Mouse (Mus musculus): ENCODE data around the gene Grik3. TPM values are rescaled to one million over a fixed set of nuclear protein-coding genes. Genes with fewer than 3 reads are reported as not detected.

The Grik3 gene
- polyA plus RNA-seq, 1 experiment from 2014 or later: 0.07 TPM

DNA sequence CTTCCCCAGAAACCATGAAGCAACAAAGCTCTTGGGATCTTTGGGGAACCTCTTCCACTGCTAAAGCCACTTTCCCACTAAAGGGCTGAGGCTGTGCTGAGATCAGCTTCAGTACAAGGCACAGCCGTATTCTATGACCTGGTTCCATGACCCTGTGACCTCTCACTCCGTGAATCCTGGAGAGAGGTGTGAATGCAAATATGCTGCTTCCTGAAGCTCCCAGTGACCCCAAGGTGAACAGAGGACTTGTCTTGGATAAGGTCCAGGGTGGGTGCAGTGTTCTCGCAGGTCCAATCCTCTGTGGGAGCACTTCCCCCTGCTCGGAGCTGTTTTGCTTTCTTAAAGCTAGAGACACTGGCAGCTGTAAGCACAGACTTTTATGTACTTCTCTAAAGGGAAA lies 102.2 kb downstream of the Grik3 start:
- no peak overlapping the region for H3K27ac ChIP-seq (ENCODE audit: low read depth, low read length)
- H3K4me1 ChIP-seq (replicated peaks; ENCODE audit: control insufficient read depth, insufficient read depth, low read length): no peaks in the 10 kb centered on the region
- H3K4me2 ChIP-seq (replicated peaks; ENCODE audit: low read depth): no peak overlapping the region
- no peak overlapping the region for H3K4me3 ChIP-seq (ENCODE audit: low read depth, low read length)
- no peaks in the 10 kb centered on the region for H3K9me3 ChIP-seq (ENCODE audit: control insufficient read depth)
- no peaks in the 10 kb centered on the region for H3K27me3 ChIP-seq (replicated peaks; ENCODE audit: control insufficient read depth, insufficient read depth, low read length)
- H3K9ac ChIP-seq (ENCODE audit: low read depth, low read length): no peak overlapping the region
- TF ChIP-seq CTCF (IDR thresholded peaks at IDR 0.05; ENCODE audit: low read depth): no peak
- H3K36me3 ChIP-seq (ENCODE audit: control insufficient read depth, insufficient read depth): no peaks in the 10 kb centered on the region
- WGBS: 25% methylated on average over 4 of the region's 4 CpGs
- ATAC-seq: no peak

DNA sequence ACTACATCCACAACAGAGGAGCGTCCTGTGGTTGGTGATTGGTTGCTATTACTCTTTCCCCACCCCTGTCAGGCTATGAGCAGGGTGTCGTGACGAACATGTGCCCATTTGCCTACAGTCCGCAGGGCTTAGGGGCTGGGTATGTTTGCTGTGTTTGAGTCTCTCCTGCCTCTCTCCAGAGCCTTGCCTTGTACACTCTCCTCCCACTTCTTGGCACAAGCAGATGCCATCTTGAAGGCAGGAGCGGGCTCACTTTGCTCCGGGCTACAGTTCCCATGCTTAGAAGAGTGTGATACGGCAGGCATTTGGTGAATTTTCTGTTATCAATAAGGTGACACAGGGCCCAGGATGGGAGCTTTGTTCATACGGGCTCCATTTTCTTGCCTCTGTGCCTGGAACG lies 104.5 kb downstream of the Grik3 start:
- no peak overlapping the region for H3K4me2 ChIP-seq (replicated peaks; ENCODE audit: low read depth)
- no peaks in the 10 kb centered on the region for H3K4me1 ChIP-seq (replicated peaks; ENCODE audit: control insufficient read depth, insufficient read depth, low read length)
- no peaks in the 10 kb centered on the region for H3K27me3 ChIP-seq (replicated peaks; ENCODE audit: control insufficient read depth, insufficient read depth, low read length)
- no peaks in the 10 kb centered on the region for H3K9me3 ChIP-seq (ENCODE audit: control insufficient read depth)
- no peak for TF ChIP-seq CTCF (IDR thresholded peaks at IDR 0.05; ENCODE audit: low read depth)
- no peak for ATAC-seq
- 85% methylated on average over 9 of the region's 9 CpGs for WGBS
- no peak overlapping the region for H3K4me3 ChIP-seq (ENCODE audit: low read depth, low read length)
- H3K9ac ChIP-seq (ENCODE audit: low read depth, low read length): no peak overlapping the region
- no peak overlapping the region for H3K27ac ChIP-seq (ENCODE audit: low read depth, low read length)
- H3K36me3 ChIP-seq (ENCODE audit: control insufficient read depth, insufficient read depth): no peaks in the 10 kb centered on the region

DNA sequence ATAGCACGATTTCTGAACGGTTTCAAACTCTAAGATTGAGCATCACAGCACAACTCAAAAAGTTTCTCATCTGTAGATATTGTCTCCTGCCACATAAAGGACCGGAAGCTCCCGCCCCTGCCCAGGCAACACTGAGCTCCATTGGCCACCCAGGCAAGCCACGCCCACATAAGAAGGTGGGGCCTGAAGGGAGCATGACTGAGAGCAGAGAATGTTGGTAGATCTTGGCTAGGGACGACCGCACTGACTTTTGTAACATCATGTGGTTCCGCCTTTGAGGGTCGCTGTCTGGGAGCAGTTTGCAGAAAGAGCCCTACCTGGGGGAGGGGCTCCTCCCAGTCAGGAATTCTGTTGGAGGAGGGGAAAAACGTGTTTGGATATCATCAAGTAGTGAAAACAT lies 108.2 kb downstream of the Grik3 start:
- no peak for TF ChIP-seq CTCF (IDR thresholded peaks at IDR 0.05; ENCODE audit: low read depth)
- H3K4me3 ChIP-seq (ENCODE audit: low read depth, low read length): no peak overlapping the region

DNA sequence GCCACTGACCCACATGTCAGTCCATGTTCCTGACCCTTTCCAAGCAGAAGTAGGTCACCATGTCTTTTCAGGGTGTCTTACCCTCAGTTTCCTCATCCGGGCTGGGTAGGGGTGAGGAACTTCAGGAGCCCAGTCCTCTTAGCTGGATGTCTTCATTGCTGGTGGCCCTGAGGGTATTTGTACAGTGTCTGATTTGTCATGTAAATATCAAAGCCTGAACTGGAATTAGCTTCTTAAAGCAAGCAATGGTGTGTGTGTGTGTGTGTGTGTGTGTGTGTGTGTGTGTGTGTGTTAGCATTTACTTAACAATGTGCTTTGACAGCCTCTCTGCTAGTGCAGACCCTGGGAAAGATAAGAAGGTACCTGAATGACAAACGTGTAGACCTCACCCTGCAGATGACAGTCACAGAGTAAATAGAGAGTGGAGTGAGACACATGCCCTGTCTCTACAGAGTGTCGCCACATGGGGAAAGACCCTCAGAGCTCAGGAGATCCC lies 109.1 kb downstream of the Grik3 start:
- no peaks in the 10 kb centered on the region for H3K36me3 ChIP-seq (ENCODE audit: control insufficient read depth, insufficient read depth)
- H3K9me3 ChIP-seq (ENCODE audit: control insufficient read depth): no peaks in the 10 kb centered on the region
- ATAC-seq: no peak
- H3K4me2 ChIP-seq (replicated peaks; ENCODE audit: low read depth): no peak overlapping the region
- no peak overlapping the region for H3K4me3 ChIP-seq (ENCODE audit: low read depth, low read length)
- no peak for TF ChIP-seq CTCF (IDR thresholded peaks at IDR 0.05; ENCODE audit: low read depth)
- no peaks in the 10 kb centered on the region for H3K4me1 ChIP-seq (replicated peaks; ENCODE audit: control insufficient read depth, insufficient read depth, low read length)
- H3K9ac ChIP-seq (ENCODE audit: low read depth, low read length): no peak overlapping the region
- H3K27me3 ChIP-seq (replicated peaks; ENCODE audit: control insufficient read depth, insufficient read depth, low read length): no peaks in the 10 kb centered on the region
- H3K27ac ChIP-seq (ENCODE audit: low read depth, low read length): no peak overlapping the region
- 37% methylated on average over 3 of the region's 3 CpGs for WGBS

More for the DNA sequence above, 108.2 kb downstream of the Grik3 start:
- H3K9me3 ChIP-seq (ENCODE audit: control insufficient read depth): no peaks in the 10 kb centered on the region
- WGBS: 35% methylated on average over 10 of the region's 10 CpGs
- H3K4me2 ChIP-seq (replicated peaks; ENCODE audit: low read depth): no peak overlapping the region
- no peaks in the 10 kb centered on the region for H3K27me3 ChIP-seq (replicated peaks; ENCODE audit: control insufficient read depth, insufficient read depth, low read length)
- no peaks in the 10 kb centered on the region for H3K36me3 ChIP-seq (ENCODE audit: control insufficient read depth, insufficient read depth)
- ATAC-seq: no peak
- no peaks in the 10 kb centered on the region for H3K4me1 ChIP-seq (replicated peaks; ENCODE audit: control insufficient read depth, insufficient read depth, low read length)
- no peak overlapping the region for H3K27ac ChIP-seq (ENCODE audit: low read depth, low read length)
- no peak overlapping the region for H3K9ac ChIP-seq (ENCODE audit: low read depth, low read length)

DNA sequence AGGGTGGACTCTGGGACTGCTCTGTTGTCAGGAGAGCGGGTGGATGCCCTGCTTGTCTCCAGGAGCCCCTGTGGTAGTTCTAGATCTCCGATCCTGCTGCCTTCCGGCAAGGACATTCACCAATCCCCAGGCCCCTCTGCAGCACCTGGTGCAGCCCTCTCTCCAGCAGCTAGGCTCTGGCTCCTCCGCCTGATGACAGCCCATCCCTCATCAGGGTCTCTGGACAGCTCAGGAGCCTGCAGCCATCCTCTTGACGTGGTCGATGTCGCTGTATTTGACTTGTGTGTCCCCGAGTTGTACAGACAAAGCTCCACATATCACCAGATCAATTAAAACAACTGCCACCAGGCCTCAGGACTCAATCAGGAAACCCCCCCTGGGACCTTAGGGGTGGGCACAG lies 110.1 kb downstream of the Grik3 start:
- no peak for TF ChIP-seq CTCF (IDR thresholded peaks at IDR 0.05; ENCODE audit: low read depth)
- Histone ChIP-seq H3K4me1 (replicated peaks; ENCODE audit: control insufficient read depth, insufficient read depth, low read length) (no peaks in the 10 kb centered on the region), H3K36me3 (ENCODE audit: control insufficient read depth, insufficient read depth) (no peaks in the 10 kb centered on the region), H3K9ac (ENCODE audit: low read depth, low read length) (no peak overlapping the region), H3K27me3 (replicated peaks; ENCODE audit: control insufficient read depth, insufficient read depth, low read length) (no peaks in the 10 kb centered on the region), H3K4me2 (replicated peaks; ENCODE audit: low read depth) (no peak overlapping the region), H3K27ac (ENCODE audit: low read depth, low read length) (no peak overlapping the region), H3K4me3 (ENCODE audit: low read depth, low read length) (no peak overlapping the region), H3K9me3 (ENCODE audit: control insufficient read depth) (no peaks in the 10 kb centered on the region)
- no peak for ATAC-seq
- 57% methylated on average over 8 of the region's 8 CpGs for WGBS

DNA sequence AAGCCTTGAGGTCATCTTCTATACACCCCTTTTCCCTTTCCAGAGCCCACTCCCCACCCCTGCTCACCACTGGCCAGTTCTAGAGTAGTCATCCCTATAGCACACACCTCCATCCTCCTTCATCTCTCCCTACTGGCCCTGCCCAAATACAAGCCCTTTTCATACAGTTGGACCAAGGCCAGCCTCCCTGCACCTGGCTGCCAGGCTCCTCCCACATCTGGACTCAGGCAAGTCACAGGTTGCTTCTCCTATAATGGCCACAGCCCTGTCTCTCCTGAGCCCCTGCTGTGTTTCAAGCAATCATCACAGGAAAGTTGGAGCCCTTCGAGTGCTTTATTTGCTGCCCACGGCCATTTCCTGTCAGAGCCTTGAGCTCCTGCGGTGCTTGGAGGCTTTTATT lies 110.8 kb downstream of the Grik3 start:
- ATAC-seq: no peak
- H3K4me3 ChIP-seq (ENCODE audit: low read depth, low read length): no peak overlapping the region
- H3K27me3 ChIP-seq (replicated peaks; ENCODE audit: control insufficient read depth, insufficient read depth, low read length): no peaks in the 10 kb centered on the region
- H3K36me3 ChIP-seq (ENCODE audit: control insufficient read depth, insufficient read depth): no peaks in the 10 kb centered on the region
- TF ChIP-seq CTCF (IDR thresholded peaks at IDR 0.05; ENCODE audit: low read depth): no peak
- H3K27ac ChIP-seq (ENCODE audit: low read depth, low read length): no peak overlapping the region
- no peak overlapping the region for H3K4me2 ChIP-seq (replicated peaks; ENCODE audit: low read depth)
- 25% methylated on average over 3 of the region's 3 CpGs for WGBS
- H3K4me1 ChIP-seq (replicated peaks; ENCODE audit: control insufficient read depth, insufficient read depth, low read length): no peaks in the 10 kb centered on the region
- H3K9me3 ChIP-seq (ENCODE audit: control insufficient read depth): no peaks in the 10 kb centered on the region
- no peak overlapping the region for H3K9ac ChIP-seq (ENCODE audit: low read depth, low read length)

DNA sequence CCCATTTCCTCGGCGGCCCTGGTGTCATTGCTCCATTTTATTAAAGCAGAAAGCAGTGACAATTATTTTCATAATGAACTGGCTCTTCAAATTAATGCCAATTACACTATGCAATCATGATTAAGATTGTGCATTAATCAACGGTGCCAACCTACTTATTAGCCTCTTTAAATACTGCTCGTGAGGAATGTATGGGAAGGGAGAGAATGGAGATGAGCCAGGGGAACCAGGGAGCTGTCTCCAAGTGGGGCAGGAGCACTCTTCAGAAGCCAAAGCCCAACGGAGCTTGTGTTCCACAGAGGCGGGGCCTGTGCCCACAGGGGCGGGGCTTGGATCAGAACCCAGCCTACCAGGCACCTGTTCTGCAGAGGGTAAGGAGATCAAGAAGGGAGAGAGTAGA lies 114.0 kb downstream of the Grik3 start:
- H3K4me1 ChIP-seq (replicated peaks; ENCODE audit: control insufficient read depth, insufficient read depth, low read length): no peaks in the 10 kb centered on the region
- no peaks in the 10 kb centered on the region for H3K36me3 ChIP-seq (ENCODE audit: control insufficient read depth, insufficient read depth)
- 61% methylated on average over 7 of the region's 7 CpGs for WGBS
- H3K9me3 ChIP-seq (ENCODE audit: control insufficient read depth): no peaks in the 10 kb centered on the region
- no peak overlapping the region for H3K27ac ChIP-seq (ENCODE audit: low read depth, low read length)
- no peak overlapping the region for H3K4me3 ChIP-seq (ENCODE audit: low read depth, low read length)
- H3K9ac ChIP-seq (ENCODE audit: low read depth, low read length): no peak overlapping the region
- no peak for TF ChIP-seq CTCF (IDR thresholded peaks at IDR 0.05; ENCODE audit: low read depth)
- no peaks in the 10 kb centered on the region for H3K27me3 ChIP-seq (replicated peaks; ENCODE audit: control insufficient read depth, insufficient read depth, low read length)
- no peak overlapping the region for H3K4me2 ChIP-seq (replicated peaks; ENCODE audit: low read depth)
- ATAC-seq: no peak

Measured in intestine, postnatal 0 days (tissue).